Mouse (Mus musculus): Measurements from ENCODE around the gene Lhx5.

The Lhx5 gene

DNA sequence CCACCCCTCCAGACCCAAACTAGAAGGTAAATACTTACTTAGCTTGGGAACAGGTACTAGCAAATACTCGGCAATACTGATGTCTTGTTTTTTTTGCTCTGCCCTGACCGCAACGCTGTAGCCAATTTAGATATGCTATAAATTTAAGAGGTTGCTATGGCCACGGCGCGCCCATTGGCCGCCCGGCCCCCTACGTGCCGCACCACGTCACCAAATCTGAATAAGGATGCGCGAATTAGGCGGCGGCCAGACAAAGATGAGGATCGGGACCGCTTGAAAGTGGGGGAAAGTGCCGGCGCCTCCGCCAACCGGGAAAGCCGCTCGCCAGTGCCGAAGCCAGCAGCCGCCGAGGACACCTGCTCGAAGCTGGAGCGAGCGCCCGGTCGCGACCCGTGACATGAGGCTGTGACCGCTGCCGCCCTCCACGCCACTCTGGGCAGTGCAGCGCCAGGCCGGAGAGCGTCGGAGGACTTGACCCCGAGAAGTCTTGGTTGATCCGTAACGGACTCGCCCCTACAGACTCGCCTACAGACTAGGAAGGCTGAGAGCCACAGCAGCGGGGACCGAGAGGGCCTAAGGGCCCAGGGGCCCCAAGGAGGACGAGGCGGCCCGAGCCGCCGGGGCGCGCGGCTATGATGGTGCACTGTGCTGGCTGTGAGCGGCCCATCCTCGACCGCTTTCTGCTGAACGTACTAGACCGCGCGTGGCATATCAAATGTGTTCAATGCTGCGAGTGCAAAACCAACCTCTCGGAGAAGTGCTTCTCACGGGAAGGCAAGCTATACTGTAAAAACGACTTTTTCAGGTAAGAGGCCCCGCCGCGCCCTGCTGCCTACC lies at the start of gene Lhx5:
Lhx5 (plus strand) TSS at position 51 of the 837 bp plus-strand sequence.
- DNase-seq (ENCODE audit: low spot score), result no peak

DNA sequence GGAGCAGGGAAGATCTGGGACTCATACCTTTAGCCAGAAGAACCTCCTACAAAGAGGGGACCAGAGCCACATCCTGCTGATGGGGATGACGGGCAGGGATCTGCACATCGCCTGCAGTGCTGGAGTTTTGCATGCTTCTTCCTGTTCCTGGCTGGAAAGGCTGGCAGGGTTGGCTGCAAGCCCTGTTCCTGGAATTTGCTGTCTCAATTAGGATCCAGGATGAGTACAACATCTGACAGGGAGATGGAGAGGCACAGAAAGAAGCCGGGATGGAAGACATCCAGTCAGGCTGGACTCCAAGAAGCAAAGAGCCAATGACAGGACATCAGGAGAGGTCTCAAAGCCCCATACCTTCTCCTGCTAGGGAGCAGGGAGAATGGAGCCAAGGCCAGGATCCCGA lies 45.1 kb upstream of the Lhx5 start:
- no peak for DNase-seq (ENCODE audit: low spot score)

DNA sequence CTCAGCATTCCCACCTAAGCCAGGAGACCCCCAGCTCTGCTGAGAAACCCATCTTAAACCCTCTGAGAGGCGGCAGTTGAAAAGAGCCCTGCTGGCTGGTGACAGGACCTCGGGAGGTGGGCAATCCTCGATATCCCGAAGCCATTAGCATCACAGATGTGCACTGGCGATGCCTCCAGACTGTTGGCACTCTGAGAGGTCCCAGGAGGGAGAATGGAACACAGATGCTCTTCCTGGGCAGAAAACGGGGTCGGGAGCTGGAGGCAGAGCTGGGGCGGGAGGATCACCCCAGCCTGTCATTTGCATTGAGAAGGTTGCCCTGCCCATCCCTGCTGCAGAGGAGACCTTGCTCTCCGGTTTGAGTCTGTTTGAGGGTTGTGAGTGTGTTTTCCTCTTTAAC lies 42.7 kb upstream of the Lhx5 start:
- no peak for DNase-seq (ENCODE audit: low spot score)

DNA sequence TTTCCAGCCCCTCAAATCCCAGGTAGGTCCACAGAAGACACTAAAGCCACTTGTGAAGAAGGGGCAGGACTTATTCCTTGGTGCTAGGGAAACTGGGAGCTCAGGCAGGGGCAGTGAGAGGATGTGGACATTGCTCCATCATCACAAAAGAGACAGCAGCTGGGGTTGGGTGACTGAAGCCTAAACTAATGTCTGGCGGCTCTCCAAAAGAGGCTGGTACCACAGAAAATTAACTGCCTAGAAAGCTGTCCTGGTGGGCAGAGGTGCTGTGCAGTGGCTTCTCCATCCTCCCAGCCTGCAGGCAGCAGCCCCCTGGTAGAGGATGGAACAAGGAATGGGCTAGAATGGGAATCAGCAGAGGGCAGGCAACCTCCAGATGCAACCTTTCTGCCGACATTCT lies 41.5 kb upstream of the Lhx5 start:
- no peak for DNase-seq (ENCODE audit: low spot score)

DNA sequence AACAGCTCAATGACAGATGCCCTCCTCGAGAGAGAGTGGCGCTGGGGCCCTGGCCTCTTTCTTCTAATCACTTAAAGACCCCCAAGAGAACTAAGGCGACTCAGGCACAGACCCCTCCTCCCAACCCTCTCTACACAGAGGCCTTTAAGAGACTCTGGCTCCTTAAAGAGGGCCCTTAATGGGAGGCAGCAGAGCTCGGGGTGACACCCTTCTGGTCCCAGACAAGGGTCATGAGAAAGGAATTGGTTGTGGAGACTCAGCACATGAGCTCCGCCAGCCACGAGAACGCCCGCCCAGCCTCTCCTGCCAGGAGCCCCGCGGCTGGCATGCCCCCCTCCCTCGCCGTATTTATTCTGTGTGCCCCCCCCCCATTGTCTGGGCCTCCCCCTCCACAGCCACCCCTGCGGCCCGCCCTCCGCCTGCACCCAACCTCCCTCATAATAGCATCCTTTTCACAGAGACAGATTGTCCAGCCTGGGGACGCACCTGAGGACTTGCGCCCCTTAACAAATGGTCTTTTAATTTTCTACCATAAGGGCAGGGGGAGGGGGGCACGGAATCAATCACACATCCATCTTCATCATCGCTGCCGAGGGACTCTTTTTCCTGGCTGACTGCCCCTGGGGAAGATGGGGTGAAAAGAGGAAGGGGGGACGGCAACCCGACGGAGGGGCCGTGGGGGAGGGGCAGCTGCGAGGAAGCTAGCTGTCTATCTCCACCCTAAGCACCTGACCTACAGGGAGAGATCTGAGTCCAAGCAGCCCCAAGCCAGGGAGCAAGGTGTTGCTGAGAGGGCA lies 37.4 kb upstream of the Lhx5 start:
- DNase-seq (ENCODE audit: low spot score), result no peak

DNA sequence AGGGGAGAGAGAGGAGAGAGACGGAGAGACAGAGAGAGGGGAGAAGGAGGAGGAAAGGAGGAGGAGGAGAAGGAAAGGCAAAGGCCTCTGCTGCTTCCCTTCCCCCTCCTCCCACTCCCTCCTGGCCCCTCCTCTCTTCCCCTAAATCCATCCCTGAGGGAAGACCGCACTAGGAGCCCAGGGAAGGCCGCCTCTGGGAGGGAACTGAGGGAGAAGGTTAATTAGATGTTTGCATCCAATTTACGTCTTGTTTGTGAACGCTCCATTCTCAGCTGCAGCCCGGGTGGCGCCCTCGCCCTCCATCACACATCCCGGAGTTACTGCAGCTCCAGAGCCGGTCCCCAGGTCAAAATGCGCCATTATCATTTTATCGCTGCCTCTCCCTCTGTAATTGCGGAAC lies 33.5 kb upstream of the Lhx5 start:
- no peak for DNase-seq (ENCODE audit: low spot score)

DNA sequence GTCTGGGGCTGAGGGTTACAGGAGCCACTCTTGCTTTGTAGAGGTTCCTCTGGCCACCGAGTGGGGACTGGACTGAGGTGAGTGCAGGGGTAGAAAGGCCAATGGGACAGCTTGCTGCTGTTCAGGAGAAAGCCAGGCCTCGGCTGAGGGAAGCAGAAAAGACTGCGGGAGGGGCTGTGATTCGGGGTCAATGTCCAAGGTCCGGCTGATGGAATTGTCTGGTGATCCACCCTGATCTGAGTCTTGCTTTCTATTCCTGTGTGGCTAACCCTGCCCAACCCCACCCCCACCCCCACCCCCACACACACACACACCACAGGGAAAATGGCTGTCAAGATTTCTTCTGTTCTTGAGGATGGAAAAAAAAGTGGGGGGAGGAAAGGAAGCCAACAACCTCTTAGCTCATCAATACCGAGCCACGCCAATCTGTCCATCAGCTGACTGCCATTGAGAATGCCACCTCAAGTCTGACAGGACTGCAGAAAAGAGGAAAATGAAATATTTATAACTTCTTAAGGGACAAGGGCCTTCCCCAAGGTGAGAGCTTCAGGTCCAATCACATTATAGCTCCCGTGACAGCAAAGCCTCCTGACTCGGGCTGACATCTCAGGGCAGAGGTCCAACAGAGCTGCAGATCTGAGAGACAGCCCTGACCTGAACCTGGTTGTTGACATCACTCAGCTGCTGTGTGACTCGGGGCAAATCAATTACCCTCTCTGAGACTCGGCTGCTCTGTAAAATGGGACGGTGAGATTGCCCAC lies 26.5 kb upstream of the Lhx5 start:
- DNase-seq (ENCODE audit: low spot score), result no peak

DNA sequence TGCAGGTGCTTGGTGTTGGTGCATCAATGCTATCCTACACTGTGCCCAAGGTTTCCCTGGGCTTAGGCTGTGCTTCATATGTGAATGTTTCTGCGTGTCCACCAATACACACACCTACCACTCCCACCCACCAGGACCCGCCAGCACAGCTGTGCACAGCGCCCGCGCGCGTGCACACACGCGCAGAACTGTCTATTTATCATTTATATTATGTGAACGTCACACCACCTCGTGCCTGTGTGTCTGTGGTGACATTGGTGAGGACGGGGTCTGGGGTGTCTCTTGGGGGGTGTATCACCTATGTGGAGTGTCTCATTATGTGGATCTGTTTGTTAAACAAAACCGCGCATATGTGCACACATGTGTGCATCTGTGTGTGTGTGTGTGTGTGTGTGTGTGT lies 22.6 kb upstream of the Lhx5 start:
- DNase-seq (ENCODE audit: low spot score), result no peak

DNA sequence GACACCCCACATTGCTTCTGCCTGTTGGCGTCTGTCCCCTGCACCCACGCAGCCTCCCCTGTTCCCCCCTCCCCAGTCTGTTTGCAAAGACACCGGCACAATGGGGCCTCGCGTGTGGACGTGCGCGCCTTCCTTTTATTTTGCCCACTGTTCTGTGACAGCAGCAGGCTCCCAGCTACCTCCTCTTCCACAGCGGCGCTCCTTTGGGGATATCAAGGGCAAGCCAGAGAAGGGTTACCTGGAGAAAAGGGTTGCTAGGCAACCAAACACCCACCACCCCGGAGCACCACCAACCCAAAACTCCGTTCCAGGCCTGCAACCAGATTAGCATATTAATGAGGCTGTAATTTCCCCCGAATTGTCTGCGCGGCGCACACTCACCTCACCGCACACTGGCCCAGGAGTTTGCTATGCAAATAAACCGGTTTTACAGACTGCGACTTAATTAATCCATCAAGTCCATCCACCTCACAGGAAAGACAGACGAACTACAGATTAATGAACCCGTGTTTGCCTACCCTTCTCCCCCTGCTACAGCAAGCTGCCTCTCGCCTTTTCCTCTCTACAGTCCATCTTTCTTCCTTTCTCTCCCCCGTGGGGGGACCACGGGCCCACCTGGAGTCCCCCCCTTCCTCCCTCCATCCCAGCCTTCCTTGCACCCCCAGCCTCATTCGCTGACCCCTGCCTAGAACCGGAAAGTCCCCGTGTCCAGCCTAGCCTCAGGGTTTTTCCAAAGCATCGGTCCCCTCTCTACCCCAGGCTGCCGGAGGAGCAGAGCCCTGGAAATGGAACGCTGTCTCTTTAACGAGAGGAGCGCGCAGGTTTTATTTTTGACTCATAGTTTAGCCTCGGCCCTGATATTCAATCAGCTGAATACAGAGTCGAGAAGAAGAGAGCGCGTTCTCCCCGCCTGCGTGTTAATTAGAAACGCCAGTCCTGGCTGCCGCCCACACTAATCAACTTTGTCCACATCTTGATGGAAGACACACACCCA lies 21.8 kb upstream of the Lhx5 start:
- no peak for DNase-seq (ENCODE audit: low spot score)

DNA sequence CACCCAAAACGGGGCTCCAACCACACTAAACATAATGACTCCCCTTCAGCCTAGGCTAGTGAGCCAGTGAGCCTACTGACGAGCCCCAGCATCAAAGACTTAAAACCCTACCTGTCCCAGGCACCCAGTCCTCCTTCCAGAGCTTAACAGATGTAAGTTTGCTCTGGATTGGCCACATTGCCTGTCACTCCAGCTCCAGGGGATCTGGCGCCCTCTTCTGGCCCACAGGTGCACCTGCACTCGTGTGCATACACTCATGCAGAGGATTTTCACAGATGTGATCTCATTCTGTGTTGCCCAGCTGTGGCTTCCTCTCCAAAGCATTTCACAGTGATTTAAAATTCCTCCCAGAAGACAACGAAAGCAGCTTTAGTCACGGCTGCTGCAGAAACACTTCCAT lies 18.1 kb upstream of the Lhx5 start:
- DNase-seq (ENCODE audit: low spot score), result no peak

DNA sequence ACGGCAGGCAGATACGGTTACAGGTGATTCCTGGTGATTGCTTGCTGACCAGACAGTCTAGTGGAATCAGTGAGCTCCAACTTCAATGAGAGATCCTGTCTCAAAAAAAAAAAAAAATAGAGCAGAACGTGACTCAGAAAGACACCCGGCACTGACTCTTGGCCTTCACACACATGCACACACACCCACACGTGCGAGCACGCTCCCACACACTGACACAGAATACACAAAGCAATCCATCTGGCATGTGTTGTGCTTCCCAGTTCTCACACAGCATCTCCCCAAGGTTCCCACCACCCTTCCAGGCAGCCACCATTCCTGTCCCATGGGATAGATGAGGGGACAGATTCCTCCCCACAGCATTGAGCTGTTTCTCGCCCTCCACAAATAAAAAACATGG lies 11.4 kb upstream of the Lhx5 start:
- no peak for DNase-seq (ENCODE audit: low spot score)

DNA sequence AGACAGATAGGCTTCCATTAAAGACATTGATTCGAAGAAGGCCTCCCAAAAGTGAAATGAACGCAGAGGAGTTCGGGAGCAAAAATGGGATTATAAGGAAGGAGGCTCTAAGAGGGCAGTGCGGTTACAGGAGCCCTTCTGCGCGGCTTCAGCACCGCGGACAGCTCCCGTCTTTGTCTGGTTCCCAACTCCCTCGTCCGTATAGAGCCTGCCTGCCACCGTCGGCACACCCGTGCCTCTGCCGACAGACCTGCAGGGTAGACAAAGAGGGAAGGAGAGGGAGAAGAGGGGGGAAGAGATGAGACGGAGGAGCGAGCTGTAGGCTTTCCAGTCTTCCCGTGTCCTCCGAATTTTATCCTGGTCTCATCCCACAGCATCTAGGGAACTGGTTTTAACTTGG lies 7.5 kb upstream of the Lhx5 start:
- peak; percentile 64 for DNase-seq (ENCODE audit: low spot score)

DNA sequence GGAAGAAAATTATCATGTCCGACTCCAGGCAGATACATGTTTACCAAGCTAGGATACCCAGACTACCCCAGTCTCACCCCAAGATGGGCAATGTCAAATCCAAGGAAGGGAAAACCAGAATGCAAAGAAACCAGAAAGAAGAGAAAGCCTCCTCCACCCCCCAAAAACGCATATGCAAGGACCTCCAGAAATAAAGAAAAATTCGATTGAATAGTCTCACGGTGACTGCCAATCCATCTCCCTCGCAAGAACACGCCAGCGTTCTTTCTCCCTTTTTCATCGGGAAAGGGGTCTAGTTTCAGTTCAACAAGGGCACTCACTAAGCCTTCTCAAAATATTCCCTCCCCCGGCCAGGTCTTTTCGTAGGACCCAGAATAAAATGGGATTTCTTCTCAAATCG lies 6.8 kb upstream of the Lhx5 start:
- no peak for DNase-seq (ENCODE audit: low spot score)

DNA sequence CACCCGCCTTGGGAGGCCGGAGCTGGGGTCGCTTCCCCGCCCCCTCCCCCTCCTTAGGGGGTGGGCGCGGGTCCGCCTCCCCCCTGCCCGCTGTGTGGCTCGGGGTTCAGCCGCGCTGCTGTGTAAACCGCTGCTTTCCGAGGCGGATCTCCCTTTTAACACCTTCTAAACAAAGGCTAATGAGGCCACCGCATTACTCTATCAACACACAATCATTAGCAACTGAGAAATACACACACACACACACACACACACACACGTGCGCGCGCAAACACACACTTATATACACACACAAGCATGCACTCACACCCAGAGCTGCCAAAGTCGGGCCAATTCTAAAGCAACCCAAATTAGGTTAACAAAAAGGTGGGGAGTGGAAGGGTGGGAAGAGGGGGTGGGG lies 5.8 kb upstream of the Lhx5 start:
- DNase-seq (ENCODE audit: low spot score), result no peak

DNA sequence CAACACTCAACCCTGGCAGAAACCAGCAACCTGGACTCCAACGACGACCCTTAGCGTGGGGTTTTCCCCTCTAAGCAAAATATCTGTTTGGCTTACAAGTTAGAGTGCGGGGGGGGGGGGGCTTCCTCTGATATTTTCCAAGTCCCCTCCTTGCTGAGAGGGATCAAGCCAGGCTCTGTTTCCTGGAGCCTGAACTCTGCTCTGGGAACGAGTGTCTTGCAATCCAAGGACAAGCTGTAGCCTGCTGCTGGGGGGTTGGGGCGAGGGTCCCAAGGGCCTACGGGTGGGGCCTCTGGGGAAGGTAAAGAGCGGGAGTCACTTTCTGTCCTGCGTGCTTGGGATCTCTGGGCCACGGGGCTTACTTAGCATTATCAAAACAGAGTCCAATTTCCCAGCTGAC lies 4.9 kb upstream of the Lhx5 start:
- DNase-seq (ENCODE audit: low spot score), result no peak

DNA sequence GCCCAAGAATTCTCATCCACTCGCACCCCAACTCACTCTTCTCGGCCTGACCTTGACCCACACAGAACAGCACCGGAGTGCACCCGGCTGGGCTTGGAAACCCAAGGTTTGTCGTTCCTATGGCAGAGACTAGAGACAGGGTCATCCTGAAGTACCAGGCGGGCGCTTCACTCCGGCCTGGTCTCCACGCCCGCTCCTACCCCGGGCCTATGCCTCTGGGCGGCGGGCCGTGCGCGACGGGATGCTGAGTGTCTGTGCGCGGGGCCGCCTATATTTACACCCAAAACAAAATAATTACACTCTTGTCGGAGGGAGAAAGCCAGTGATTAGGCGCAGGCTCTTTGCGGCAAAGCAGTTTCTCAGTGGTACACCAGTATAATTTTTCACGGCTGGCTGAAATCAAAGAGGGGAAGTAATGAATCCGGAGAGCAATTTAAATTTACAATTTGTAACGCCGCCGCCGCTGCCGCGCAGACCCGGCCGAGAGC lies 4.0 kb upstream of the Lhx5 start:
- DNase-seq (ENCODE audit: low spot score), result no peak

DNA sequence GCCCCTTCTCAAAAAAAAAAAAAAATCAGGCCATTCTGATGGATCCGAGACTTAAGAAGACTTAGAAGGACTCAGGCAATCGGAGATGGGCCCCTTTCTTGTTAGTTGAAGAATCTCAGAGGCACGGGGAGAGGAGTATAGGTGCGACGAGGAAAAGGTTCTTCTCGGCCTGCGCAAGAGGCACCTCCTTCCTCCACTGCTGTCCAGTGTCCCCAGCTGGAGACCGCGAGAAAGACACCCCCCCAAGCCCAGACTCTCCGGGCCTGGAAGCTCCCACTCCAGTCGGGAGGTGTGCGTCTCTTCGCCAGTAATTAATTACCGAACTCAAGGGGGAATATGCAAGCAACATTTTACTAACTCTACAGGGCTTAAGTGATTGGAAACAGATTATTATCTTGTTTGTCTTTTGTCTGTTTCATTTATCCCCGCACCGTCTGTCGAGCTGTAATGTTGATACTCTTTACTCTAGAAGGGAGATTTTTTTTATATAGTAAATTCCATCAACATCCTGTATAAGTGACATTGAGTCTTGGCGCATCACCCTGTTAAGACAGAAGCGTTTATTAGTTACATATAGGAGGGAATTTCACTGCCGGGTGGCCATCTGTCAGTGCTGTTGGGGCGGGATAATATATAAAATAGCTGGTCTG lies 3.2 kb upstream of the Lhx5 start:
- DNase-seq (ENCODE audit: low spot score), result no peak

DNA sequence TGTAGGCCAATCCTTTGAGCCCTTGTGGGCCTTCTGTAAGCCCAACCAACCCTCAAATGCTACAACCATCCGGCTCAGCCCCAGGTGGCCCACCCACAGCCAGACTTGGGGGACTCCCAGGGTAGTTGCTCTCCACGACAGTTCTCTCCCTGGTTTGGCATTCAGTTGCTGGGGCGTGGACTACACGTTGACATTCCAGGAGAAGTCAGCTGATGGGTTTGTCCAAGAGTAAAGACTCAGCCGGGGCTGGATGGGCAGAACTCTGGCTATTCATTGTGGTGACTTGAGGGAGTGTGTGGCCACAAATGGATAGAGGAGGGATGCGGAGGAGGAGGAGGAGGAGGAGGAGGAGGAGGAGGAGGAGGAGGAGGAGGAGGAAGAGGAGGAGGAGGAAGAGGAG lies 2.5 kb upstream of the Lhx5 start:
- DNase-seq (ENCODE audit: low spot score), result no peak

DNA sequence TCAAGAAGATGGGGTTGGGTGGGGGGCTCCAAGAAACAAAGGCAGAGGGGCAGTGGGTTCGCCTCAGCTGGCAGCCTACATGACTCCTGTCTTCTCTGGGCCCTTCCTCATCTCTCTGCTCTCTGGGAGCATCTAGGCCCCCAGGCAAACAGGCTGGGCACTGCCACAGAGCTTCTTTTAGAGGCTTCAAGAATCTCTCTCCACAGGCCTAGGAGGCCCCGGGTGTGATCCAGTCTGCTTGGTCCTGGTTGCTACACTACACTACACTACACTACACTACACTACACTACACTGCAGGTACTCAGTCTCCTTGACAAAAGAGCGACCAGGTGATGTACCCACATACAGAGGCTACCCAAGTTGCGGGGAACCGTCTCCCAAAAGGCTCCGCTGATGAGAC lies 1.8 kb upstream of the Lhx5 start:
- no peak for DNase-seq (ENCODE audit: low spot score)

DNA sequence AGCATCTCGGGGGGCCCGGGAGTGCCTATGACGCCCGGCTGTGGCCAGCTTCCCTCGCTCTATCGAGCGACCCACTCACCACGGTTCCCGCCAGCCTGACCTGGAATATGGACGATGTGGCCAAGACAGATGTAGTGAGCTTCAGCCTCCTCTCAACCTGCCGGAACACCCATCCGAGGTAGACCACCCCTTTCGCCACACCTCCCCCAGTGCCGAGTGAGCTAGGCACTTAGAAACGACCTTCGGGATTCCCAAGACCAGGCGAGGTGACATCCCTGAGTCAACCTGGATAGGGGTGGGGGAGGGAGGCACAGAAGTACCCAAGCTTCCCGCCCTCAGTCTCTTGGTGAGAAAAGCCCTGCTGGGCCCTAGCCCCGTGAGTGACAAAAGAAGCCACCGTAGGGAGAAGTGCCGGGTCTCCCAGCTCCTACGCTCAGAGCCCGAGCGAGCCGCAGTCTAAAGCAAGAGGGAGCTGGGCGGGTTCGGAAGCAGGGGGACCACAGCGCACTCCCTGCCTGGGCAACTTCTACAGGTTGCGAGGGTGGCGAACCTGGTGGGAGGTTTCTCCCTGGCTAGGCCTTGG lies 407 bp upstream of the Lhx5 start:
- no peak for DNase-seq (ENCODE audit: low spot score)

Measured in adipocyte (in vitro differentiated cells).